Mouse (Mus musculus) thymus, postnatal 10 days (tissue): ENCODE data around the gene Cldn9.

Experiments
- DNase-seq, 2 experiments: peaks; one replicate each; pipeline ENCODE4 v3.0.0; 2021; ENCODE audit warnings: low spot score in 2 of 2

The Cldn9 gene

DNA sequence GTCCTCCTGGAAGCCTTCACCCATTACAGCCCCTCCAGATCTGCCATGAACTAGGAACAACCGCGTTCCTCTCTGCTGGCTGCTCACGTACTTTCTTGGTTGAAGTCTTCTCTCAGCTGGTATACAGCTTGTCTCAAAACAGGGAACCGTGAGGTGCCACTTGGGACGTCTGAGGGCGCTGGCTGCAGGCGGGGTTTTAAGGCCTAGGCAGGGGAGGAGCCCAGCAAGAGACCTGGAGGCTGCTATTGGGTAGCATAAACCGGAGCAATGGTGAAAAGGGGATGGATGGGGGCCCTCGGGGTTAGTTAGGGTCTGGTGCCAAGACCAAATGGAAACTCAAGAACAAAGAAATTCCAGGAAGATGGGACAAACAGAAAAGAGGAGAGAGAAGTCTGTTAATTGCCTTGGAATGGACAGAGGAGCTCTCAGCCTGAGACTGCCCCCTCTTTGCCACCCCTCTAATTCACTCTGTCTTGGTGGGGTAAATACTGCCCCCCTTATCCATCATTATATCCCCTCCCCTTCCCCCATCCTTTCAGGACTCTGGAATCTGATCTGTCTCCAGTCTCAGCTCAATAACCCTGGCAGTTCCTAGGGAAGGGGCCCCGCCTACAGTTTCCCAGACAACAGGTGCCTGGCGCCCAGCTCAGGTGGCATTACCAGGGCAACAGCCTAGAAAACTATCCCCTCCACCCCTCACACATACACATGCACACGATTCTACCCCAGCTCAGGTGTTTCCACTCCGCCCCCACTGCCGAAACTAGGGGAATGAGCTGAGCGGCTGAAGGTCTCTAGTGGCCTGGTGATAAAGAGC, at the start of gene Cldn9:
Gene Cldn9, minus strand, starts transcription at position 171 of the 817 bp plus-strand sequence.
- DNase-seq, result no peak

DNA sequence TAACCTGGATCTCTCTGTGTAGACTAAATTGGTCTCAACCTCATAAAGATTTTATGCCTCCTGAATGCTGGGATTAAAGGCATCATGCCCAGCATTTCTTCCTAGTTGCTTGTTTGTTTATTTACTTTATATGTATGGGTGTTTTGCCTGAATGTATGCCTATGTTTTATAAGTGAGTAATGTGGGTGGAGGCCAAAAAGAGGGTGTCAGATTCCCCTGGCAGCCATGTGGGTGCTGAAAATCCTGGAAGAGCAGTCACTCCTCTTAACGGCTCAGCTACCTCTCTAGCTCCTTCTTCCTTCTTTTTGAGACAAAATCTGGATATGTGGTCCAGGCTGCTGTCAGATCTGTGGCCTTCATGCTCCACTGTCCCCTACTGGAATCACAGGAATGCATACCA, 46.6 kb upstream of the Cldn9 start:
- DNase-seq, result no peak

DNA sequence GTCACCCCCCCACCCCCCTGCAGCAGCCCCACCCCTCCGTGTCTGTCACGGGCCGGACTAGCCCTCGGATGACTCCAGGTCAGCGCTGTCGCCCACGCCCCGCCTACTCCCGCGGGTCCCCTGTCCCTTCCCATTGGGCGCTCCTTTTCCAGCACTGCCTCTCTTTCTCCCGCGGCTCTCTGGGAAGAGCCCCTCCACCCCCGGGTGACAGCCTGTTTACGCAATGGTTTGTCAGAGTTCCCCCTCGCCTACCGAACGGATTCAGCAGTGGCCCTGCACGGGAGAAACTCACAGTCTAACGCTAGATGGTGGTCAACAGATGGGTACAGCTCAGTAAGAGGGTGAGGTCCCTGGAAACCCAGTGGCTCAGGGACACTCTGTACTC, 42.9 kb upstream of the Cldn9 start:
- peak; percentile 29 to 36 for DNase-seq

DNA sequence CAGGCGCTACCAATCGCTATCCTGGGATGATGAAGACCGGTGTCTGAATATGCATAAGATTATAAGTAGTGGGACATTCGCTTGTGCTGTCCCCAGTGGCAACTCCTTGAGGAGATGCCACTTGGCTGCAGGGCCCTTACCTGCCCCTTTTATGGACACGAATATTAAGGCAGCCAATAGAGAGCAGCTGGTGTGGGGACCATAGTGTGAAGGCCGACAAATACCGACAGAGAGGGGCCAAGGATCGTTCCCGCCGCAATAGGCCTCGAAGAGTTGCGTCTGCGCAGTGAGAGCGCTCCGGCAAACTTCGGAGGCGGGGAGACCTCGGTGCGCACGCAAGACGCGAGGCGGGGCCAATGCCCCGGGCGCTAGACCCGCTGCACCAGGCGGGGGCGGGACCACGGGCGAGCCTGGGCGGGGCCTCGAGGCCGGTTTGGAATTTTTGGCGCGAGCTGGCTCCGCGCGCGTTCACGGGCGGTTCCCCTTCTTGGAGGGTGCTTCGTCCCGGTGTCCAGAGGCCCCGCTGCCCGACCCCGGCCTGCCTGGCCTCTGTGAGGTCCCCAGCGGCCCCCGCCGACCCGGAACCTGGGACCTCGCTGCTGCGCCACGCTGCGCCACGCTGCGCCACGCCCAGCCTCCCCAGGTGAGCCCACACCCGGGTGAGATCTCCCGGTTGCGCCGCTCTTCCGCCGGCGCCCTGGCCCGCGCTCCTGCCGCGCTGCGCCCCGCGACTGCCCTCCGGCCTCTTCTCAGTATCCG, 42.4 kb upstream of the Cldn9 start, which contains the start of gene Pkmyt1:
Gene Pkmyt1, plus strand, starts transcription at position 338 of the 759 bp plus-strand sequence.
- DNase-seq, result peak; percentile 92 to 96

DNA sequence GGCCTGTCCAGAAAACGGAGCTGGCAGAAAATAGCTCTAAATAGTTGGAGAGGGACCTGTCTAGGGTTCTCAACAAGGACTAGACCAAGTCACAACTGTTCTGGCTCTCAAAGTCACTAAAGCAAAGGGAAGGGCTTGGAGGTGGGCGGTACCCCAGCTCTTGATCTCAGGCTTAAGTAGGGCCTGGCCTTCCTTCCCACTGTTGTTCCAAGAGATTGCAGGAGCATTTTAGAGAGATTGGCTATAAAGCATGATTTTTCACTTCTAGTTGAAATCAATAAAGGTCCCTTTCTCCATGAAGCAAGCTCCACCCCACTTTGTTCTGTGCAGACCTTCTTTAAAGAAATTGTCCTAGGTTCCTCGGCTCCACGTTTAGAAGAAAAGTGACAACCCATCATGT, 41.7 kb upstream of the Cldn9 start:
- DNase-seq, result no peak

DNA sequence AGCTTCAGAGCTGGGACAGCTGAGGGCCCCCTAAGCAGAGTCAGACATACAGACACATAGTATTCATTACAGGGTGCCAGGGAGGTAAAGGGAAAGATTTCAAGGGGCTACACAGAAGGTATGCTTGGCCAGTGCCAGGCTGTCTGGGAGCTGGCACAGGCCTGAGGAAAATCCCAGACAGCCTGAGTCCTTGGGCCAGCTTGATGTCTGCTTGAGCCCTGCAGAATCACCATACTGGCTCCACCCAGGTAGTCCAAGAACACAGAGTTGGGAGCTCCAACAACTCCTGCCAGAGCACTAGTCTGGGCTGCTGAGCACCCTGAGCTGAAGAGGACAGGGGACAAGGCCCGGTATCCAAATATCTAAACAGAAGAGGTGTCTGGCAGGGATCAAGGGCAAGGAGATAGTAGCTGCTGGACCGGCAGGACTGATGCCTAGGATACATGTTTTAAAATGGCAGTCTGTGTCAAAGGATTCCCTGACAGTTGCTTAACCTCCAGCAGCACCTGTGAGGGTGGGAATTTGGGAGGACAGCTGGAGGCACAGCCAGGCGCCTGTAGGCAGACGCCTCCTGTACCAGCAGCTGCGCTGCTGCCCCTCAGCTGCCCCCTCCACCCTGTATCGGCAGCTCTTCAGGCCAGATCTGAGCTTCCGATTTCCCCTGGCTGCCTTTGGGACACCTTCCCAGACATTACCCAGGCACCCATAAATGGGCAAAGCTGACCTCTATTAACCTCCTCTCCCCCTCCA, 38.7 kb upstream of the Cldn9 start, which contains the start of gene 1520401A03Rik:
Gene 1520401A03Rik, minus strand, starts transcription at position 408 of the 750 bp plus-strand sequence.
- no peak for DNase-seq

DNA sequence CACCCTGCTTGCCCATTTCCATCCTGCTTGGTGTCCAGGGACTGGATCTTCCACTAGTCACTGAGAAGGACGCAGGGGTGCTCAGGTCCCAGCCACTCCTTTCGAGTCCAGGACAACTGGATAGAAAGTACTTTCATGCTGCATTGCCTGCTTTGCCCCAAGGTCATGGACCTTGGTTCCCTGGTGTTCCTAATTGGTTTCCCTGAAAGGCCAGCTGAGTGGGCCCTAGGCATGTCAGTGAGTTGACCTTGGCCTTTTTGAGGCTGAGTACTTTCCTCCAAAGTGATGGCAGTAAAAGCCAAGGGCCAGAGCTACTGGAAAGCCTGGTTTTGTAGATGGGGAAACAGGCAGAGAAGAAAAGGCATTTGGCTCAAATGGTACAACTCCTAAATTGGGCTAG, 38.1 kb upstream of the Cldn9 start:
- no peak for DNase-seq

DNA sequence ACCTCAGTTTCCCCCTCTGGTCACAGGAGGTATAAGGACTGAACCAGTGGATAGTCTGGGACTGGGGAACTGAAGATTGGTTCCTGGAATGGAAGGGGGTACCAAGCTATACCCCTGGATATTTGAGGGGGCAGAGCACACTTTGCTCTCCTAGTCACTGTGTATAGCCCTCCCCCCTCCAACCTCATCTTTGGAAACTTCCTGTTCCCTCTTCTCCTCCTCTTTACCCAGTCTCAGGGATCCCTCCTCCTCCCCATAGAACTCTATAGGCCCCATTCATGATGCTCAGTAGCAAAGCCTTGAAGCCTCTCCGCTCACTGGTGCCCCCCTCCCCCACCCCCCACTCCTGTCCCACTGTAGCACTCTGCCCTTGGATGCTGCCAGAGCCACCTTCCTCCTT, 35.6 kb upstream of the Cldn9 start:
- DNase-seq, result no peak

DNA sequence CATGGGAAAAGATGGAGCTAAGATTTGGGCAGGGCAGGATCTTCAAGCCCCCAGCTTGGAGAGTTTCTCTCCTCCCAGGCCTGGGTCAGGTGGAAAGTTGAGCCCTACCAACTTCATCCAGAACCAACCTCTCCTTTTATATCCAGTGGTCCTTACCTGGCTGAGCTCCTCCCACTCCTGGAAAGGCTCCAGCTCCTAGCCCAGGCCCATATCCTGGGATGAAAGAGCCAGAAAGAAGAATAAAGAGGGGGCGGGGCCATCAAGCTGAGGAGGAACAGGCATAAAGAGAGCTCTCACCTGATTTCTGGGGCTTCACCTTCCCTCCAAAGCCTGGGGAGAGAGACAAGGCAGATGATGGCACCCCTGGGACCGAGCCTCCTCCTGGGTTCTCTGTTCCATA, 33.2 kb upstream of the Cldn9 start:
- DNase-seq, result no peak

DNA sequence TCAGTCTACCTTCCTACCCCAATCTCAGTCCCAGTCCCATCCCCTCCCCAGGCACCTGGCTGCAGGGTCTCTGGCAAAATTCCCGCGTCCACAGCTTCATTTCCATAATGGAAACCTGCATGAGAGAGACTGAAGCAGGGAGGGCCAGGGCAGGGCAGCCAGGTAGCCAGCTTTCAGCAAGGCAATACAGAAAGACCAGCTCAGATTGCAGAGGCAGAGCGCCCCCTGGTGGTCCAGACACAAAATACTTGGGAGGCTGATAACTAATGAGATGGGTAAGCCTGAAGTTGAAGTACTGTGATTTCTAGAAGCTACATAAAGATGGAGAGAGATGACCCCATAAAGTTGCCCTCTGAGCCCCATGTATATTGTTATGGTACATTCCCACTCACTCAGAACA, 22.4 kb upstream of the Cldn9 start:
- DNase-seq, result peak; percentile 20 to 73

DNA sequence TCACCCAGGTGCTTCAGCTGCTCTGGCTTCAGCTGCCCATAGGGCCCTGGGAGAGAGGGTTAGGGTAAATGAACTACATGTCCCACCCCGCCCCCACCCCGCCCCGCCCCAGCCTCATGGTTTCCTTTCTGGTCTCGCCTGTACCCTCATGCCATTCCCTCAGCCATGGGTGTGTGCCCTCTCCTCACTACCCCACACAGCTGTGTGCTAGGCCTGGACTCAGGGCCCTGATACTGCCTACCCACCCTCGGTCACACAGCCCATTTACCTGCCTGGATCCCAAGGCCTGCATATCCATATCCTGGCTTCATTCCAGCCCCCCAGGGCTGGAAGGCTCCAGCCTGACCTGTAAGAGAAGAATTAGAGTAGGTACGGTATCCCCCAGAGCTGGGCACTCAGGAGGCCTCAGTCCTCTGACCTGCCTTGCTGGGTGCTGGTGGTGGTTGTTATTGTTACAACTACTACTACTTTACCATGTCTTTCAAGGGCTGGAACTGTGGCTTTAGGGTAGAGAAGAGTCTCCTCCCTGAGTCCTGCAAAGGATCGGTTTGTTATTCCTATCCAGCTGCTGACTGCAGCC, 21.8 kb upstream of the Cldn9 start:
- DNase-seq, result no peak

DNA sequence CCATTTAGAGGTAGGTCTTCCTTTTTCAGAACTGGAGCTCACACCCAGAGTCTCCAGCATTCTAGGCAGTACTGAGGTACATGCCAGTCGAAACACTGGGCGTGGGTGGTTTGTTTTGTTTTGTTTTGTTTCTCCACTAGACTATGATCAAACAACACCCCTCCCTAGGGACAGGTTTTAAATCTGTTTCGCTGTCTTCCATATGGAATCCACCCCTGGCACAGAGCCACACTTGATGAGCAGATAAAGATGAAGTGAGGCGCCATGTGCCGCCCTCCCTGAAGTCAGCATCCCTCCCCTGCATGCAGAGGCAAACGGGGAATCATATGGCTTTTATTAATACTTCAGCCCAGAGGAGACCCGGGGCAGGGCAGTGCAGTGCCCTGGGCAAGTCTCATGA, 20.9 kb upstream of the Cldn9 start:
- no peak for DNase-seq

DNA sequence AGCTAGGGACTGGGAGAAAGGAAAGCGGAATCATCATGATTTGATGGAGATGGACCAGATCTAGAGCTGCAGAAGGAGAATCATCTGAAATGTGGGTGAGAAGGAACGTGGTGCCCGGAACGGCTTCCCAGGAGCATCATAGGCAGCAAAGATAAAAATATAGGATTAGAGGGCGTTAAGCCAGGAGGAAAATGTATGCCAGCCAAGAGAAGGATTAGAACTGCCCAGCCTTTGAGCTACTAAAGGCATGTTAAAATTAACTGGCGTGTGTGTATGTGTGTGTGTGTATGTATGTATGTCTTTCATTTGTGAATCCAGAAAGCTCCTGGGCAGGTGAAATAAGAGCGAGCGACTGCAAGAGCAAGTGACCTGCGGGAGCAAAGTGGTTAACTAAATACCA, 19.5 kb upstream of the Cldn9 start:
- no peak for DNase-seq

DNA sequence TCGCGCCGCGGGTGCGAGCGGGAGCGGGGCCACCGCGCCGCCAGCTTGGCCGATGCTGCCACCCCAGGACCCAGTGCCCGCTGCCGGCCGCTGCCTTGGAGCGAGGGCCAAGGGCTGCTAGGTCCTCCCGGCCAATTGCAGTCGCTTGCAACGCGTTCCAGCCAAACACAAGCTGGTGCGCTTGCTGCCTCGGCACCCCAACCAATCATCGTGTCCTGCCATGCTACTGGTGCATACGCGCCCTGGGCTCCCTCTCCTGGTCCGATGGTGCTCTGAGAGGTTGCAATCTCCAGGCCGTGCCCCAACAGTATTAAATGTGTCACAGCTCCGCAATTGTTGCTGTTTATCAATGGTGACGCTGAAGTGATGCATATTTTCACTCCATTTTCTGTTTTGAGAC, 16.3 kb upstream of the Cldn9 start:
- DNase-seq, result peak; percentile 64 to 78

DNA sequence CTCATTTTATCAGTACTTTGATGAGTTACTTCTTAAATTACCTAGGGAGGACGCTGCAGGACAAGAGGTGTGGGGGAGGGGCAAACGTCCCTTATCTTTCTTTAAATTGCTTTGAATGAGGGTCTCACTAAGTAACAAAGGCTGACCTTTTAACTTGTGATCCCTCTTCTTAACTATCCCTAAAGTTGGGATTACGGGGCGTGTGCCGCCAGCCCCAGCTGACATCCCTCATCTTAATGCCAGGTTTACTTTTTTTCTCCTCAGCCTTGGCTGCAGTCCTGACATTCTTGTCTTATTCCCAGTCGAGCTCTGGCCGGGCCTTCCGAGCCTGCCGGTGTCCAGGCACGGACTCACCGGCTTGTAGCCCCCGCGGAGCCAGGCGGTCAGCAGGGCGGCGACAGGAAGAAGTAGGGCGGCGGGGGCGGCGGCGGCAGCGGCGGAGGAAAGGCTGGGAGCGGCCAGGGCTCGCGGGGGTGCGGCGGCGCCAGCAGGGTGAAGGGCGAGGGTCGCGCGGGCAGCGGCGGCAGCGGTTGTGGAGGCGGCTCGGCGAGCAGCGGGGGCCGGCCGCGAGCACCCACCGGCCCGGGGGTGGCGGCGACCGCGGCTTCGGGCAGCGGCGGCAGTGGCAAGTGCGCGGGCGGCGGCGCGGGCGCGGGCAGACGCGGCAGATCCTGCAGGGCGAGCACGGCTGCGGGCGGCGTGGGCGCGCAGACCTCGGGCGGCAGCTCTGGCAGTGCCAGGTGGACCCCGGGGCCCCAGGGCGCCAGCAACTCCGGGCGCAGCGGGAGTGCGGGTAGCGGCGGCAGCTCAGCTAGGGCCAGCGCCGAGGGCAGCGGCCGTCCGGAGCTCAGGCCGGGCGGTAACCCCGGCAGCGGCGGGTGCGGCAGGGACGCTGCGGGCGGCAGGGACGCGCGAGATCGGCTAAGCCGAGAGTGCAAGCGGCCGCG, 15.6 kb upstream of the Cldn9 start:
- DNase-seq, result no peak

DNA sequence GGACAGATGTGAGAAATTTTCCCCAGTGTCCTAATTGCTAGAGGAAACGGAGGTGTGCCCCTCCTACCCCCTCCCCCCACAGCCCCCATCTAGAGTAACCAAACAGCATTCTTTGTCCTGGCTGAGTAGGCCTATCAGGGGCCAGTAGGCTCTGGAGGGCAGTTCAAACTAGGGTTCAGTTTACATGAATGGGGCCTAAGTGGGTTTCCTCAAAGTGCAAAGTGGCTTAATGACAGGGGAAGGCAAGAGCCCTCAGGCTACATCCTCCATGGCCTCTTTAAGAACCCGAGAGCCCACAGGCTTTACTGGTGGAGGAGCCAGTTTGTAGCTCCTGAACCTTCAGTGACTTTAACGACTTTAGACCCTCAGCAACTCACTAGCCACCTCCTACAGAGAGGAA, 12.0 kb upstream of the Cldn9 start:
- no peak for DNase-seq

DNA sequence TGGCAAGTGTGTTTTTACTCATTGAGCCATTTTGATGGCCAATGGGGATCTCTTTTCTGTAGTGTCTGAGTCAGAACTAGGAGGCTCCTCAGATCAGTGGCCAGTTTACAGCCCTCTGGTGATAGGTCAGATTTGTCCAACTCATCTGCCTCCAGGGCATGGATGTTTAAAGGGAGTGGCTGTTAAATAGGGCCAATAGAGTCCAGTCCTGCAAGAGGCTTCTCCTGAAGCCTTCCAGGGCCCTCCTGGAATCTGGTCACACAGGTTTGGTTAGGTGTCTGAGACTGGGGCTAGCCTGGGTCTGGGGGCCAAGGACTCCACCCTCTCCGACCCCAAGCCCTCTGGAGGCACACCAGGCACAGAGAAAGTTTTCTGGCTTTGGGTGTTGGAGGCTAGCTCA, 10.7 kb upstream of the Cldn9 start:
- DNase-seq, result no peak

DNA sequence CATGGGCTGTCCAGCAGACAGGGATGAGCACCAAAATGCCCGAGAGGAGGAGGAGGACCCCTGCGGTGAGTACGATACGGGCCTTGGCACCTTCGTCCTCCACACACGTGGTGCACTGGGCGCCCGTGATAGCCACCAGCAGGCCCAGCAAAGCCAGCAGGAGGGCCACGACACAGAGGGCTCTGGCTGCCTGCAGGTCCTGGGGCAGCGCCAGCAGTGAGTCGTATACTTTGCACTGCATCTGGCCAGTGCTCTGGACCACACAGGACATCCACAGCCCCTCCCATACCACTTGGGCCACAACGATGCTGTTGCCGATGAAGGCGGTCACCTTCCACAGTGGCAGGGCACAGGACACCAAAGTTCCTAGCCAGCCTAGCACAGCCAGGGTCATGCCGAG, 600 bp downstream of the Cldn9 start:
- no peak for DNase-seq

DNA sequence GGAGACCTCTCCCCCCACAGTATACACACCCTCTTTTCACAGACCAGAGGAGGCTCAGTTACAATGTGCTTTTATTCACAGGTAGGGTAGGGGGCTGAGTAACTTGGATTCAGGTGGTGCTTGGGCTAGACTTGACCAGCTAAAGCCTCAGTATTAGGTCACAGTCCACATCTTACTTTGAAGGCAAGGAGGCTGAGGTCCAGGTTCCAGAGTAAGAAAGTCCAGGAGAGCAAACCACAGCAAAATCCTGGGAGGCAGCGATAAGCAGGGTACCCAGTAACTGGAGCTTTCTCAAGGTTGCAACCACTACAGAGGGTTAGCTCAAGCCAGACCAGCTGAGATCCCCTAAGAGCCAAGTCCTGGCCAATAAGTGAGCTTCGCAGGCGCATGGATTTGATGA, 1.3 kb downstream of the Cldn9 start:
- no peak for DNase-seq

DNA sequence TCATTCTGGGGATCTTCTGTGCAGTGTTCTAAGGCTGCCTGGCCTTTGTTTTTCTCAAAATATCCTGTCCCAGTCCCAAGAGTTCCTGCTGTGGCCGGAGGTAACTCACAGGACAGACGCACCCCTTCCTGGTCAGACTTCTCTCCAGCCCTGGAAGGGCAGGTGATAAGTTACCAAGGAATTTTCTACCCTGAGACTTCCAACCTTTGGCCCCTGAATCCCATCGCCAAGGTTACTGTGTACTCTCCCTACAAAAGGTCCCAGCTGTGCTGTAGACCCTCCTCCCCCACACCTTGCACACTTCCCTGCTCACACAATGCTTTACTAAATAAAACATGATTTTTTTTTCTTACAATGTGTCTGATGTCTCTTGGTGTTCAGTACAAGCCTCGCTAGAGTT, 1.7 kb downstream of the Cldn9 start:
- no peak for DNase-seq

DNA sequence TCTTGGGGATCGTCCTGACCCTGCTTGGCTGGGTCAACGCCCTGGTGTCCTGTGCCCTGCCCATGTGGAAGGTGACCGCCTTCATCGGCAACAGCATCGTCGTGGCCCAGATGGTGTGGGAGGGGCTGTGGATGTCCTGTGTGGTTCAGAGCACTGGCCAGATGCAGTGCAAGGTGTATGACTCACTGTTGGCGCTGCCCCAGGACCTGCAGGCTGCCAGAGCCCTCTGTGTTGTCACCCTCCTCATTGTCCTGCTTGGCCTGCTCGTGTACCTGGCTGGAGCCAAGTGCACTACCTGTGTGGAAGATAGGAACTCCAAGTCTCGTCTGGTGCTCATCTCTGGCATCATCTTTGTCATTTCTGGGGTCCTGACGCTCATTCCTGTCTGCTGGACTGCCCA, 2.7 kb downstream of the Cldn9 start:
- no peak for DNase-seq
